Mouse (Mus musculus) cerebellum, adult 2 months (tissue): Measurements from ENCODE around the gene Noto. TPM values are rescaled to one million over a fixed set of nuclear protein-coding genes. Genes with fewer than 3 reads are reported as not detected.
"Not testable (repeated sequence)": the region's sequence is repeated elsewhere in the genome, so short reads cannot be mapped to it uniquely, and the experiment has no call there.

Experiments
- DNase-seq, 2 experiments: peaks; one replicate each; pipeline ENCODE4 v3.0.0; 2021
- H3K27ac ChIP-seq: fragments of 200-500 bp; 2 replicates; pipeline ENCODE4 v1.5.1; 2012; ENCODE audit warnings: low read length, control low read depth, inconsistent platforms; ENCODE audit not compliant: insufficient read depth
- H3K27me3 ChIP-seq: fragments of 200-500 bp; 2 replicates; pipeline ENCODE4 v1.6.1; 2012; ENCODE audit warnings: inconsistent platforms, mild to moderate bottlenecking, low read length, moderate library complexity; ENCODE audit not compliant: control insufficient read depth, insufficient read depth
- H3K4me1 ChIP-seq: fragments of 200-500 bp; 2 replicates; pipeline ENCODE4 v1.6.1; 2011; ENCODE audit warnings: low read length; ENCODE audit not compliant: control insufficient read depth, insufficient read depth
- H3K4me3 ChIP-seq: fragments of 200-500 bp; replicated peaks from 2 replicates; pipeline ENCODE3; 2011; ENCODE audit warnings: mild to moderate bottlenecking, low read depth, low read length, control low read depth; ENCODE audit not compliant: insufficient read depth
- CTCF ChIP-seq: fragments of 200-500 bp; IDR thresholded peaks from 2 replicates; pipeline ENCODE4 v1.5.1; 2011; ENCODE audit warnings: low read depth, mild to moderate bottlenecking, control low read depth, low read length, moderate library complexity, borderline replicate concordance; ENCODE audit not compliant: insufficient read depth
- POLR2A ChIP-seq: fragments of 200-500 bp; IDR thresholded peaks from 2 replicates; pipeline ENCODE4 v1.6.1; 2011; ENCODE audit warnings: low read length, control low read depth, borderline replicate concordance; ENCODE audit not compliant: insufficient read depth
- WGBS: fragments of 180-500 bp; shearing (Covaris S2); methylation state at CpG from one replicate; pipeline ENCODE4 v1.1.7; 2018; 5-methylcytosine and 5-hydroxymethylcytosine counted together
- polyA plus RNA-seq: library from polyadenylated mRNA; depleted of rRNA; stranded (reverse); fragments of >200 nt; gene quantifications from 2 replicates; pipeline ENCODE4 v1.2.3, GENCODE M21; 2012

Gene Noto
- polyA plus RNA-seq, 1 experiment, result not detected

- TF ChIP-seq POLR2A, result no peak
- TF ChIP-seq CTCF, result no peak
- Histone ChIP-seq H3K4me1 (no peaks in the 10 kb centered on the region), H3K4me3 (no peak overlapping the region), H3K27me3 (no peaks in the 10 kb centered on the region), H3K27ac (no peak overlapping the region)
- no peak for DNase-seq
- WGBS, result 85% methylated on average over 5 of the region's 5 CpGs
These were observed 10.2 kb downstream of the Noto start for GRCm38 (mm10) chr6:85433865-85434264.

GRCm38 (mm10) chr6:85436204-85436603 lies 12.5 kb downstream of the Noto start:
- DNase-seq, result no peak
- Histone ChIP-seq H3K4me1 (no peaks in the 10 kb centered on the region), H3K27ac (no peak overlapping the region), H3K27me3 (no peaks in the 10 kb centered on the region), H3K4me3 (no peak overlapping the region)
- TF ChIP-seq POLR2A (no peak), CTCF (no peak)
- WGBS, result 62% methylated on average over 1 of the region's 1 CpGs

- H3K4me3 ChIP-seq, result no peak overlapping the region
- DNase-seq, result no peak
- TF ChIP-seq CTCF, result no peak
- TF ChIP-seq POLR2A, result no peak
- no peaks in the 10 kb centered on the region for H3K27me3 ChIP-seq
- no peak overlapping the region for H3K27ac ChIP-seq
- 78% methylated on average over 6 of the region's 6 CpGs for WGBS
- no peaks in the 10 kb centered on the region for H3K4me1 ChIP-seq
These were observed 12.9 kb downstream of the Noto start for GRCm38 (mm10) chr6:85436631-85437030.

- Histone ChIP-seq H3K27ac (no peak overlapping the region), H3K27me3 (no peaks in the 10 kb centered on the region), H3K4me1 (no peaks in the 10 kb centered on the region), H3K4me3 (no peak overlapping the region)
- DNase-seq, result no peak
- TF ChIP-seq CTCF (no peak), POLR2A (no peak)
- 76% methylated on average over 4 of the region's 4 CpGs for WGBS
These were observed 17.5 kb downstream of the Noto start for GRCm38 (mm10) chr6:85441142-85441541.

GRCm38 (mm10) chr6:85443488-85444233 lies 20.0 kb downstream of the Noto start:
- 95% methylated on average over 3 of the region's 3 CpGs for WGBS
- Histone ChIP-seq H3K27me3 (no peaks in the 10 kb centered on the region), H3K4me1 (peaks cover 2% of the 10 kb centered on the region; the same call in 1 of the 2 replicates), H3K27ac (no peak overlapping the region), H3K4me3 (no peak overlapping the region)
- no peak for TF ChIP-seq CTCF
- no peak for TF ChIP-seq POLR2A
- DNase-seq, result no peak

- DNase-seq, result no peak
- TF ChIP-seq POLR2A (no peak), CTCF (no peak)
- Histone ChIP-seq H3K4me1 (peaks cover 2% of the 10 kb centered on the region; the same call in 1 of the 2 replicates), H3K4me3 (no peak overlapping the region), H3K27ac (no peak overlapping the region), H3K27me3 (no peaks in the 10 kb centered on the region)
- WGBS, result 86% methylated on average over 8 of the region's 8 CpGs
These were observed 20.7 kb downstream of the Noto start for GRCm38 (mm10) chr6:85444266-85444965.

- no peak overlapping the region for H3K27ac ChIP-seq
- H3K27me3 ChIP-seq, result no peaks in the 10 kb centered on the region
- TF ChIP-seq CTCF (no peak), POLR2A (no peak)
- peaks cover 2% of the 10 kb centered on the region; the same call in 1 of the 2 replicates for H3K4me1 ChIP-seq
- DNase-seq, result no peak
- WGBS, result 67% methylated on average over 5 of the region's 5 CpGs
- no peak overlapping the region for H3K4me3 ChIP-seq
These were observed 21.6 kb downstream of the Noto start for GRCm38 (mm10) chr6:85445286-85445685.

GRCm38 (mm10) chr6:85447351-85447750 lies 23.7 kb downstream of the Noto start:
- 85% methylated on average over 6 of the region's 6 CpGs for WGBS
- no peak for TF ChIP-seq CTCF
- TF ChIP-seq POLR2A, result no peak
- Histone ChIP-seq H3K27ac (no peak overlapping the region), H3K4me1 (peaks cover 5% of the 10 kb centered on the region; the same call in 1 of the 2 replicates), H3K27me3 (no peaks in the 10 kb centered on the region), H3K4me3 (no peak overlapping the region)
- DNase-seq, result no peak

GRCm38 (mm10) chr6:85450140-85450539 lies 26.5 kb downstream of the Noto start:
- not testable (repeated sequence) for H3K4me3 ChIP-seq, H3K4me1 ChIP-seq, H3K27ac ChIP-seq, H3K27me3 ChIP-seq, DNase-seq
- 59% methylated on average over 1 of the region's 1 CpGs for WGBS
